ENCODE assay signal across 6 mouse cellular contexts in genomic region chr13:87410066-87410465, GRCm38 (mm10).
DNase-seq lines count a peak whose midpoint lies in the region.

No protein-coding gene starts in this region.

- DNase-seq in 416B (ENCODE audit: low read depth), result peak; percentile 41
- peak; percentile 63 for DNase-seq in adrenal gland, adult 2 months
- peak; percentile 20 for DNase-seq in adrenal gland, postnatal 10 days
- DNase-seq in adrenal gland, postnatal 25 days, result peak; percentile 2
- DNase-seq in ovary, adult 18-20 months (ENCODE audit: low spot score), result peak; percentile 58
- peak; percentile 20 for DNase-seq in yolk sac, embryonic 10.5 days (ENCODE audit: low spot score)

Comparison
In these comparisons a context has a peak if more than half of its experiments do, and no peak if none do; other contexts are left out.
1. Peak in every context shown above with its lines: DNase-seq.
2. DNase-seq: peak in every context shown above with its lines; median percentile 63 in adrenal gland, adult 2 months; 58 in ovary, adult 18-20 months; 41 in 416B; 20 in adrenal gland, postnatal 10 days; 20 in yolk sac, embryonic 10.5 days; 2 in adrenal gland, postnatal 25 days.